Mouse (Mus musculus) cerebellum, adult 2 months (tissue): ENCODE data around the gene Xbp1. TPM values are rescaled to one million over a fixed set of nuclear protein-coding genes. Genes with fewer than 3 reads are reported as not detected.
"Not testable (repeated sequence)": the region's sequence is repeated elsewhere in the genome, so short reads cannot be mapped to it uniquely, and the experiment has no call there.

ENCODE experiments used
- DNase-seq, 2 experiments: peaks; one replicate each; pipeline ENCODE4 v3.0.0; 2021
- H3K27ac ChIP-seq: fragments of 200-500 bp; 2 replicates; pipeline ENCODE4 v1.5.1; 2012; ENCODE audit warnings: low read length, control low read depth, inconsistent platforms; ENCODE audit not compliant: insufficient read depth
- H3K27me3 ChIP-seq: fragments of 200-500 bp; 2 replicates; pipeline ENCODE4 v1.6.1; 2012; ENCODE audit warnings: inconsistent platforms, mild to moderate bottlenecking, low read length, moderate library complexity; ENCODE audit not compliant: control insufficient read depth, insufficient read depth
- H3K4me1 ChIP-seq: fragments of 200-500 bp; 2 replicates; pipeline ENCODE4 v1.6.1; 2011; ENCODE audit warnings: low read length; ENCODE audit not compliant: control insufficient read depth, insufficient read depth
- H3K4me3 ChIP-seq: fragments of 200-500 bp; replicated peaks from 2 replicates; pipeline ENCODE3; 2011; ENCODE audit warnings: mild to moderate bottlenecking, low read depth, low read length, control low read depth; ENCODE audit not compliant: insufficient read depth
- CTCF ChIP-seq: fragments of 200-500 bp; IDR thresholded peaks from 2 replicates; pipeline ENCODE4 v1.5.1; 2011; ENCODE audit warnings: low read depth, mild to moderate bottlenecking, control low read depth, low read length, moderate library complexity, borderline replicate concordance; ENCODE audit not compliant: insufficient read depth
- POLR2A ChIP-seq: fragments of 200-500 bp; IDR thresholded peaks from 2 replicates; pipeline ENCODE4 v1.6.1; 2011; ENCODE audit warnings: low read length, control low read depth, borderline replicate concordance; ENCODE audit not compliant: insufficient read depth
- WGBS: fragments of 180-500 bp; shearing (Covaris S2); methylation state at CpG from one replicate; pipeline ENCODE4 v1.1.7; 2018; 5-methylcytosine and 5-hydroxymethylcytosine counted together
- polyA plus RNA-seq: library from polyadenylated mRNA; depleted of rRNA; stranded (reverse); fragments of >200 nt; gene quantifications from 2 replicates; pipeline ENCODE4 v1.2.3, GENCODE M21; 2012

The Xbp1 gene
- polyA plus RNA-seq, 1 experiment, result 69.7 TPM

DNA sequence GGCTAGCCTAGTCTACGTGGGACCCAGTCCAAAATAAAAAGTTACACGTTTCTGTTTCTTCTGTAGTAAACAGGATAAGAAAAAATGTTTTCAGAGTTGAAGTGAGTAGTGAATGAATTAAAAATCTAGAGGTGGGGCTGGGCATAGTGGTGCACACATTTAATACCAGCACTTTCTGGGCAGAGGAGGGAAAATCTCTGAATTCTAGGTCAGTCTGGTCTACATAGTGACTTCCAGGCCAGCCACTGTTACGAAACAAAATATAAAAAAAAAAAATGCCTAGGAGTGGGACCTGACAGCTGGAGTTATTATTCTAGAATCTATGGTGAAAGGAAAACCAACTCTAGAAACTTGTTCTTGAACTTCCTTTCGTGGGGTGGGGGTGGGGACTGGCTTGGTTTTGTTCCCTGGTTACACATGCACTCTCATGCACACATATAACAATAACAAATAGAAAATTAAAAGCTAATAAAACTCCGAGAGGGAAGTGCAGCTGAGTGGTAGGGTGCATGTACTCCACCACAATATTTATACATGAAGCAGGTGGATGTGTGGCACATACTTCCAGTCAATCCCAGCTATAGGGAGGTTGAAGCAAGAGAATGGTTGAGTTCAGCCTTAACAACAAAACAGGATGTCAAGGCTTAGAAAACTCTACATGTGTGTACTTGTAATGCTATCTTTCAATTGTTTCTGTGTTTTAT is 22.2 kb downstream of the Xbp1 start:
- WGBS, result 51% methylated on average over 5 of the region's 5 CpGs
- no peak overlapping the region for H3K27ac ChIP-seq

DNA sequence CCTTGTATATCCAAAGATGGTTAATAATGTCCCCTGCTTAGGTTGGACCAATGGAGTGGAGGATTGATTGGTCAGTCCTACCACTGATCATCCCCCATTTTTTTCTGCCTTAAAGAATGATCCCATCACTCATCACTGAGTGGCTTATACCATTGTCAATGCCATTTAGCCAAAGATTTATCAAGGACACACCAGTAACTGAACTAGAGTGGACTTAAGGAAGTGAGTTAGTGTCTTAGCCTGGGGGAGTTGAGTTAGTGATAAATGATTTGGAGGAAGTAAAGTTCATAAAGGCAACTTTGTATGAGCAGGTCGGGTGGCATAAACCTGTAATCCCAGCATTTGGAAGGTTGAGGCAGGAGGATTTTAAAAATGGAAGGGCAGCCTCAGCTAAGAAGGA is 22.8 kb downstream of the Xbp1 start:
- TF ChIP-seq POLR2A (no peak), CTCF (no peak)
- no peaks in the 10 kb centered on the region for H3K4me1 ChIP-seq
- no peak overlapping the region for H3K4me3 ChIP-seq
- WGBS, result 89% methylated on average over 1 of the region's 1 CpGs
- H3K27ac ChIP-seq, result no peak overlapping the region
- DNase-seq, result no peak
- H3K27me3 ChIP-seq, result no peaks in the 10 kb centered on the region

More for the DNA sequence above, 22.2 kb downstream of the Xbp1 start:
- no peaks in the 10 kb centered on the region for H3K27me3 ChIP-seq
- TF ChIP-seq CTCF (no peak), POLR2A (no peak)
- no peak for DNase-seq
- peak overlapping the region; percentile 86 for H3K4me3 ChIP-seq
- H3K4me1 ChIP-seq, result no peaks in the 10 kb centered on the region

GRCm38 (mm10) chr11:5544709-5545108 is 24.2 kb downstream of the Xbp1 start:
- WGBS, result 87% methylated on average over 1 of the region's 1 CpGs
- not testable (repeated sequence) for H3K4me3 ChIP-seq, DNase-seq, H3K27ac ChIP-seq, H3K27me3 ChIP-seq, H3K4me1 ChIP-seq

DNA sequence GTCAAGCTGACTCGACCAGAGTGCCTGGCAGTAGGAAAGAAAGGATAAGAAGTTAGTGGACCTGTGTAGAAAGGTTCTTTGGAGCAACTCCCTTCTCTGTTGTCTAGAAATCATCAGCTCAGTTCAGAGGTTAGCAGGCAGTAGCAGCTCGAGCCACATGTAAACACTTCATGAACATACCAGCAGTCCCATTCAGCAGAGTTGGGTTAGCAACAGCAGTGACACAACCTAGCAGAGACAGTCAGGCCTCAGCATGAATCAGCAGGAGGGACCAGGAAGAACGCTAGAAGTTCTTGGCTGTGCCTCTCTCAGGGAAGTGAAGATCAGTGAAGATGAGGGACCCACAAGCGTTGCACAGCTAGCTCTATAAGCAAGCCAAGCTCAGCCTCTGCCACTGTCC is 25.0 kb downstream of the Xbp1 start:
- Histone ChIP-seq H3K4me3 (no peak overlapping the region), H3K27me3 (no peaks in the 10 kb centered on the region), H3K27ac (no peak overlapping the region), H3K4me1 (no peaks in the 10 kb centered on the region)
- TF ChIP-seq CTCF (no peak), POLR2A (no peak)
- 64% methylated on average over 4 of the region's 4 CpGs for WGBS
- DNase-seq, result no peak

DNA sequence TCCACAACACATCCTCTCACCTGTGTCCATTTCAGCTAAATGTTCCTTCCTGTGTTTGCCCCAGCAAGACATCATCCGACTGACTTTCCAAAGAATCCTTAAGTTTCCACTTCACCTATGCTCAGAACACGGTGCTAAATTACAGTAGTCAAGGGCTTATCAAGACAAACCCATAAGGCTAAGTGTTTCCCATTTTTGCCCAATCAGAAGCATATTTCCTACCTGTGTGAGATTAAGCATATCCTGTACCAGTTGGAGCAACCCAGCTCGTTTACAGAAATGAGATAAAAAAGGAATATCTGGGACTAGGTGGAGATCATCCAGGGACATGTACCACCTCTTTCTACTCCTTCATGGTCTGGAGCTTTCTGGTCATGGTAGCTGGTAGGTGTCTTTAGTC is 26.2 kb downstream of the Xbp1 start:
- Histone ChIP-seq H3K4me3 (no peak overlapping the region), H3K27me3 (no peaks in the 10 kb centered on the region), H3K4me1 (no peaks in the 10 kb centered on the region), H3K27ac (no peak overlapping the region)
- DNase-seq, result no peak
- TF ChIP-seq POLR2A (no peak), CTCF (no peak)
- 84% methylated on average over 3 of the region's 3 CpGs for WGBS

DNA sequence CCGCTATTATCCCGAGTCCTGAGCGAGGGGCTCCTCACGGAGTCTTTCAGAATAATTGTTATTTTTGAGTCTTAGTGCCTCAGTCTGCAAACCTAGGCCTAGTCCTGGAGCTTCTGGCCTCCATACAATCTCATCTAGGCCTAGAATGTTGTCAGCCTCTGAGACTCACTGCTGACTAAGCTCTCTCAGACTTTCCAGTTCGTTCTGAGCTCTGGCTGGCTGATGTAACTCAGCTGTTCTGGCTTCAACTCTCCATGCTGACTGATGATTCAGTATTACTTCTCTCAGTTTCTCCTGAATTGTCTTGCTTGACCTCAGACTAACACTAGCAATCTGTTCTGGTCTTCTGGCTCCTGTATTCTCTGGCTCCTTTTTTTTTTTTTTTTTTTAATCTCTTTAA is 31.0 kb downstream of the Xbp1 start:
- Histone ChIP-seq H3K4me1 (no peaks in the 10 kb centered on the region), H3K27me3 (no peaks in the 10 kb centered on the region), H3K27ac (no peak overlapping the region), H3K4me3 (no peak overlapping the region)
- WGBS, result 86% methylated on average over 5 of the region's 5 CpGs
- DNase-seq, result no peak
- TF ChIP-seq CTCF (no peak), POLR2A (no peak)

- Histone ChIP-seq H3K27ac (no peak overlapping the region), H3K27me3 (no peaks in the 10 kb centered on the region), H3K4me3 (no peak overlapping the region), H3K4me1 (no peaks in the 10 kb centered on the region)
- DNase-seq, result no peak
- TF ChIP-seq POLR2A (no peak), CTCF (no peak)
- WGBS, result 63% methylated on average over 1 of the region's 1 CpGs
These were observed 31.5 kb downstream of the Xbp1 start for GRCm38 (mm10) chr11:5551931-5552330.

GRCm38 (mm10) chr11:5560273-5560672 is 39.8 kb downstream of the Xbp1 start:
- Histone ChIP-seq H3K27me3 (no peaks in the 10 kb centered on the region), H3K27ac (no peak overlapping the region), H3K4me1 (no peaks in the 10 kb centered on the region), H3K4me3 (no peak overlapping the region)
- TF ChIP-seq CTCF, result no peak
- no peak for TF ChIP-seq POLR2A
- no peak for DNase-seq
- WGBS, result 19% methylated on average over 3 of the region's 3 CpGs
